Mouse (Mus musculus) midbrain, embryonic 14.5 days (tissue): ENCODE measurements around the gene Cadps2. TPM values are rescaled to one million over a fixed set of nuclear protein-coding genes. Genes with fewer than 3 reads are reported as not detected.
A peak's percentile ranks its signal among the peaks of the same experiment; 100 is the strongest.

Experiments
- ATAC-seq: fragments of 200-750 bp; cut with Nextera tagmentation; 2 replicates; pipeline ENCODE4 v1.8.0; 2017; ENCODE audit warnings: moderate number of reproducible peaks, moderate library complexity; ENCODE audit not compliant: low FRiP score, low TSS enrichment
- DNase-seq: peaks from one replicate; pipeline ENCODE4 v3.0.0-alpha.2; 2015
- H3K27ac ChIP-seq: fragments of 300-500 bp; sonication (generic); replicated peaks from 2 replicates; pipeline ENCODE4 v1.5.1; 2014; ENCODE audit warnings: mild to moderate bottlenecking, low read depth, low read length, moderate library complexity
- H3K27me3 ChIP-seq: fragments of 300-500 bp; sonication (generic); 2 replicates; pipeline ENCODE4 v1.6.1; 2014; ENCODE audit warnings: low read length, control low read depth, mixed read lengths; ENCODE audit not compliant: control insufficient read depth, insufficient read depth
- H3K36me3 ChIP-seq: fragments of 300-500 bp; sonication (generic); 2 replicates; pipeline ENCODE4 v1.6.1; 2014; ENCODE audit warnings: low read length, control low read depth; ENCODE audit not compliant: control insufficient read depth, insufficient read depth
- H3K4me1 ChIP-seq: fragments of 300-500 bp; sonication (generic); 2 replicates; pipeline ENCODE4 v1.6.1; 2014; ENCODE audit warnings: mild to moderate bottlenecking, antibody characterized with exemption, low read length, control low read depth; ENCODE audit not compliant: control insufficient read depth, insufficient read depth
- H3K4me2 ChIP-seq: fragments of 300-500 bp; sonication (generic); 2 replicates; pipeline ENCODE4 v1.6.1; 2014; ENCODE audit warnings: mild to moderate bottlenecking, low read length, moderate library complexity
- H3K4me3 ChIP-seq: fragments of 300-500 bp; sonication (generic); replicated peaks from 2 replicates; pipeline ENCODE4 v1.5.1; 2014; ENCODE audit warnings: low read depth, low read length
- H3K9ac ChIP-seq: fragments of 300-500 bp; sonication (generic); replicated peaks from 2 replicates; pipeline ENCODE4 v1.6.1; 2014; ENCODE audit warnings: mild to moderate bottlenecking, low read length, moderate library complexity
- H3K9me3 ChIP-seq: fragments of 300-500 bp; sonication (generic); 2 replicates; pipeline ENCODE4 v1.6.1; 2016; ENCODE audit warnings: low read length, control low read depth, mixed read lengths; ENCODE audit not compliant: control insufficient read depth
- WGBS: fragments of 180-500 bp; shearing (Covaris S2); extraction: QIAGEN DNeasy Blood & Tissue Kit; methylation state at CpG from one replicate; pipeline ENCODE4 v1.1.7; 2014; 5-methylcytosine and 5-hydroxymethylcytosine counted together
- polyA plus RNA-seq: library from polyadenylated mRNA; unstranded; fragments of >200 nt; fragmentation: Nextera tagmentation; extraction: Ambion mirVana; gene quantifications from 2 replicates; pipeline ENCODE4 v1.2.1, GENCODE M21; 2014

The Cadps2 gene
- polyA plus RNA-seq, 1 experiment from 2014 or later, result 9.5 TPM

GRCm38 (mm10) chr6:23650205-23650604 lies 189.0 kb downstream of the Cadps2 start, which contains the start of gene Rnf133:
TSS of gene Rnf133 (minus strand) at chr6:23650305.
- no peak for ATAC-seq
- Histone ChIP-seq H3K4me1 (no peaks in the 10 kb centered on the region), H3K9me3 (no peaks in the 10 kb centered on the region), H3K4me2 (no peak within 1 kb of the TSS), H3K36me3 (no peaks in the 10 kb centered on the region), H3K9ac (no peak within 1 kb of the TSS), H3K27ac (no peak within 1 kb of the TSS), H3K27me3 (no peaks in the 10 kb centered on the region), H3K4me3 (no peak within 1 kb of the TSS)
- DNase-seq, result no peak
- 92% methylated on average over 2 of the region's 2 CpGs for WGBS

GRCm38 (mm10) chr6:23648732-23649131 lies 190.5 kb downstream of the Cadps2 start:
- no peak for DNase-seq
- no peak overlapping the region for H3K4me2 ChIP-seq
- WGBS, result 72% methylated on average over 8 of the region's 8 CpGs

GRCm38 (mm10) chr6:23647627-23648247 lies 191.5 kb downstream of the Cadps2 start:
- H3K27ac ChIP-seq, result no peak overlapping the region
- DNase-seq, result peak; percentile 9
- H3K4me2 ChIP-seq, result no peak overlapping the region
- 83% methylated on average over 7 of the region's 7 CpGs for whole genome bisulfite sequencing
- H3K27me3 ChIP-seq, result no peaks in the 10 kb centered on the region
- no peaks in the 10 kb centered on the region for H3K4me1 ChIP-seq
- H3K4me3 ChIP-seq, result no peak overlapping the region
- no peaks in the 10 kb centered on the region for H3K36me3 ChIP-seq
- no peaks in the 10 kb centered on the region for H3K9me3 ChIP-seq
- no peak overlapping the region for H3K9ac ChIP-seq
- ATAC-seq, result no peak

More at GRCm38 (mm10) chr6:23648732-23649131, 190.5 kb downstream of the Cadps2 start:
- no peaks in the 10 kb centered on the region for H3K4me1 ChIP-seq
- no peaks in the 10 kb centered on the region for H3K27me3 ChIP-seq
- no peak for ATAC-seq
- no peaks in the 10 kb centered on the region for H3K36me3 ChIP-seq
- no peak overlapping the region for H3K4me3 ChIP-seq
- H3K27ac ChIP-seq, result no peak overlapping the region
- H3K9ac ChIP-seq, result no peak overlapping the region
- H3K9me3 ChIP-seq, result no peaks in the 10 kb centered on the region

GRCm38 (mm10) chr6:23637081-23637480 lies 202.1 kb downstream of the Cadps2 start:
- H3K27ac ChIP-seq, result no peak overlapping the region
- H3K9ac ChIP-seq, result no peak overlapping the region
- DNase-seq (peak; percentile 19), ATAC-seq (no peak)
- no peak overlapping the region for H3K4me3 ChIP-seq
- H3K27me3 ChIP-seq, result no peaks in the 10 kb centered on the region
- H3K36me3 ChIP-seq, result no peaks in the 10 kb centered on the region
- H3K9me3 ChIP-seq, result no peaks in the 10 kb centered on the region
- 77% methylated on average over 3 of the region's 3 CpGs for WGBS
- H3K4me2 ChIP-seq, result no peak overlapping the region
- H3K4me1 ChIP-seq, result no peaks in the 10 kb centered on the region

- no peak for ATAC-seq
- WGBS, result 90% methylated on average over 3 of the region's 3 CpGs
- Histone ChIP-seq H3K27ac (no peak overlapping the region), H3K4me1 (no peaks in the 10 kb centered on the region), H3K9ac (no peak overlapping the region), H3K4me2 (no peak overlapping the region), H3K9me3 (no peaks in the 10 kb centered on the region), H3K36me3 (no peaks in the 10 kb centered on the region), H3K4me3 (no peak overlapping the region), H3K27me3 (no peaks in the 10 kb centered on the region)
- no peak for DNase-seq
Measured at GRCm38 (mm10) chr6:23635208-23635607, 204.0 kb downstream of the Cadps2 start.

GRCm38 (mm10) chr6:23634016-23634415 lies 205.2 kb downstream of the Cadps2 start:
- ATAC-seq (no peak), DNase-seq (no peak)
- H3K27ac ChIP-seq, result no peak overlapping the region
- H3K4me3 ChIP-seq, result no peak overlapping the region
- H3K27me3 ChIP-seq, result no peaks in the 10 kb centered on the region
- no peaks in the 10 kb centered on the region for H3K4me1 ChIP-seq
- 77% methylated on average over 9 of the region's 9 CpGs for WGBS
- no peak overlapping the region for H3K9ac ChIP-seq
- H3K9me3 ChIP-seq, result no peaks in the 10 kb centered on the region
- no peaks in the 10 kb centered on the region for H3K36me3 ChIP-seq
- H3K4me2 ChIP-seq, result no peak overlapping the region

GRCm38 (mm10) chr6:23630465-23630864 lies 208.8 kb downstream of the Cadps2 start:
- H3K4me3 ChIP-seq, result no peak overlapping the region
- no peak overlapping the region for H3K4me2 ChIP-seq
- no peaks in the 10 kb centered on the region for H3K36me3 ChIP-seq
- 7% methylated on average over 4 of the region's 4 CpGs for WGBS
- no peak overlapping the region for H3K9ac ChIP-seq
- ATAC-seq (no peak), DNase-seq (no peak)
- H3K4me1 ChIP-seq, result no peaks in the 10 kb centered on the region
- H3K27ac ChIP-seq, result no peak overlapping the region
- H3K27me3 ChIP-seq, result no peaks in the 10 kb centered on the region
- H3K9me3 ChIP-seq, result no peaks in the 10 kb centered on the region

- Histone ChIP-seq H3K4me3 (no peak overlapping the region), H3K9ac (no peak overlapping the region), H3K9me3 (no peaks in the 10 kb centered on the region), H3K4me2 (no peak overlapping the region), H3K27me3 (no peaks in the 10 kb centered on the region), H3K4me1 (no peaks in the 10 kb centered on the region), H3K27ac (no peak overlapping the region), H3K36me3 (no peaks in the 10 kb centered on the region)
- 87% methylated on average over 2 of the region's 2 CpGs for WGBS
- DNase-seq (no peak), ATAC-seq (no peak)
Measured at GRCm38 (mm10) chr6:23575102-23575501, 264.1 kb downstream of the Cadps2 start.

- WGBS, result 90% methylated on average over 4 of the region's 4 CpGs
- ATAC-seq, result no peak
Measured at GRCm38 (mm10) chr6:23573750-23574149, 265.5 kb downstream of the Cadps2 start.

More at GRCm38 (mm10) chr6:23573750-23574149, 265.5 kb downstream of the Cadps2 start:
- no peak overlapping the region for H3K27ac ChIP-seq
- H3K4me3 ChIP-seq, result no peak overlapping the region
- no peaks in the 10 kb centered on the region for H3K4me1 ChIP-seq
- no peak for DNase-seq
- no peak overlapping the region for H3K4me2 ChIP-seq
- no peak overlapping the region for H3K9ac ChIP-seq
- no peaks in the 10 kb centered on the region for H3K36me3 ChIP-seq
- H3K9me3 ChIP-seq, result no peaks in the 10 kb centered on the region
- no peaks in the 10 kb centered on the region for H3K27me3 ChIP-seq
